Mouse (Mus musculus) cerebellum, adult 9-10 months (tissue): ENCODE results near the gene Atad3a.

ENCODE experiments used
- DNase-seq: peaks from one replicate; pipeline ENCODE4 v3.0.0; 2022

The Atad3a gene

DNA sequence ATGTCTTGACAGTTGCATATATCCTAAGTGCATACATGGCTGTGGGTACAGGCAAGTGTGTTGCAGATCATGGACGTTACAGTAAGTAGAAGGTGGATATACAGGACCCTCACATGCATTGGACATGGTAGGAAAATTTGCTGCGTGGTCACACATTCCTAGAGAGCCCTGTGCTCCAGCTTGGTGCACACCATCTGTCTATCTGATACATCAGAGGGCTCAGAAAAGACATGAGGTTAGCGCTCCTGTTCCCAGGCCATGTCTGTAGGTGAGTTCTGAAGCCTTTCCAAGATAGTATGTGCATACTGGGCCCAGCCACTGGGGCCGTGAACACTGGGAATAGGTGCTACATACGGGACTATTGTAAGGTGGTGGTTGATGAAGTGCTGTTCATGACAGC is 24.5 kb downstream of the Atad3a start:
- DNase-seq = peak; percentile 62

DNA sequence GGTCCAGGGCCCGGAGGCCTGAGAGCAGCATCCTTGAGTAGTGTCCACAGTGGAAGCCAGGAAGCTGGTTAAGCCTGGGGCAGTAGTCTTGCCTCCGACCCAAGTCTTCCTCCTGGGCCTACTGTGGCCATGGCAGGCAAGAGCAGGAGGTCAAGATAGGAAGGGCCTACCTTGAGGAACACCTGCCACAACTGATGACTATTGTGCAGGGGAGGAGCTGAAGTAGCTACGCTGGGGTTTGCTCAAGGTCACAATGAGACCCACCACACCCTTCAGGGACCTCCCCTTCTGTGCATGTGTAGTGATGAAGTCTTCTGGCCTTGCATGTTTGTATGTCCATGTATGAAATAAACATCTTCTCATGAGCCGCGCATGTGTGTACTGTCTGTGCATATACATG is 25.1 kb downstream of the Atad3a start:
- DNase-seq = no peak

DNA sequence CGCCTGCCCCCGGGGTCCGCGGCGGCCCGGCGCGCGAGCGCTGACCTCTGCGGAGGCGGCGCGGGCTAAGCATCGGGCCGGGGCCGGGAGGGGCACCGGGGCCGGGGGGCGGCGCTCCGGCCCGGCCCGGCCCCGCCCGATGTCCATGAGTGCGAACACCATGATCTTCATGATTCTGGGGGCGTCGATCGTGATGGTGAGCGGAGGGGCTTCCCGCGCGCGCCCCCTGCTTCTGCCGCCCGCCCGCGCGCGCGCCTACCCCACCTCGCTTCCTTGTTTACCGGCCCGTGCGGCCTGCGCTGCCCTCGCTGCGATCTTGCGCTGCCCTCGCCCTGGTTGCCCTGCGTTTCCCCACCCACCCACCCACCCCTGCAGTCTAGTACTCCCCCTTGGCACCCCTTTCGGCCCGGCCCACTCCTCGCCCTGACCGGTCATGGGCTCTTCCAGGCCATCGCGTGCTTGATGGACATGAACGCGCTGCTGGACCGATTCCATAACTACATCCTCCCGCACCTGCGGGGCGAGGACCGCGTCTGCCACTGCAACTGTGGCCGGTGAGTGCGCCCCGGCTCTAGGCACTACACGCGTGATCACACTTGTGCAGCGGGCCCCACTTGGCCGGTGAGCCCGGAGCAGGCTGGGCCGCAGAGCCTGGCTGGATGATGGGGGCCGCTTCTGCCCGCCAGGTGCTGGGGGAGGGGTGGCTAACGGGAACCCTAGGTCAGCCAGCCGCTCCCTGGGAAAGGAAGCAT is 25.8 kb downstream of the Atad3a start:
- peak; percentile 85 for DNase-seq

DNA sequence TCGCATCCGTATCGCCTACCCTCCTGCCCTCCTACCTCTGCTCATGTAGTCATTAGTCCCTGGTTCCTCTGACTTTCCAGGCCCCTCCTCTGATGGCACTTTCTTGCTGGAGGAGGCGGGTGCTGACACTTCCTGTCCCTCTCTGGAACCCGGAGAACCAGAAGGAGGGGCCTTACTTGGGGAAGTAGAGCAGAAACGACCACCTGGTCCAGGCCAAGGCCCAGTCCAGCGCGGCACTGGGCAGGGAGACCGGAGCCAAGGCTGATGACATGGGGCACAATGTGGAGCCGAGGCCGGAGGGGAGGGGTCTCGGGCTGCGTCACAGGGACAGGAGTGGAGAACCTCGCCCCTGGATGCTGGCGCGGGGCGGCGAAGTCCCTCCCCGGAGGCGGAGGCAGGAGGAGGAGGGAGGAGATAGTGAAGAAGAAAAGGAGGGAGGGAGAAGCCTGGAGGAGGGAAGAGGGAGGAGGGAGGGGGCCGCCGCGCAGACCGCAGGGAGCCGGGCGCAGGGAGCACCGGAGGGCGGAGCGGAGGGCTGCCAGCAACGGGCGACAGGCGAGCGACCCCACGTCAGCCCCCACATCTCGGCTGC is 26.4 kb downstream of the Atad3a start, which contains the start of gene Tmem240:
Gene Tmem240 (plus strand): TSS at position 451 of the 592 bp plus-strand sequence.
- DNase-seq = peak; percentile 97

DNA sequence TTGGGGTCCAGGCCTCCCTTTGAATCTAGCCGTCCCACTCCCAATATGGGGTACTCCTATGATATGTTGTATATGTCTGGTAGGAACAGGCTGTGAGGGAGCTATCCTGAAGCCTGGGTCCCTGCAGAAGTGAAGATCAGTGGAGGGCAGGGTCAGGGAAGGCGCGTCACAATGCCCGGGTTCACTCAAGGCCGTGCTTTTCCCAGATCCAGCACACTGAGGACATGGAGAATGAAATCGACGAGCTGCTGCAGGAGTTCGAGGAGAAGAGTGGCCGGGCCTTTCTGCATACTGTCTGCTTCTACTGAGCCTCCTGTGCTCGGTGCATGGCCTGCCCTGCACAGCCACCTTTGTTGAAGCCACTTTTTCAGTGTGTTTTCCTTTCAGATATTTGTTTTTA is 27.6 kb downstream of the Atad3a start:
- peak; percentile 33 for DNase-seq

DNA sequence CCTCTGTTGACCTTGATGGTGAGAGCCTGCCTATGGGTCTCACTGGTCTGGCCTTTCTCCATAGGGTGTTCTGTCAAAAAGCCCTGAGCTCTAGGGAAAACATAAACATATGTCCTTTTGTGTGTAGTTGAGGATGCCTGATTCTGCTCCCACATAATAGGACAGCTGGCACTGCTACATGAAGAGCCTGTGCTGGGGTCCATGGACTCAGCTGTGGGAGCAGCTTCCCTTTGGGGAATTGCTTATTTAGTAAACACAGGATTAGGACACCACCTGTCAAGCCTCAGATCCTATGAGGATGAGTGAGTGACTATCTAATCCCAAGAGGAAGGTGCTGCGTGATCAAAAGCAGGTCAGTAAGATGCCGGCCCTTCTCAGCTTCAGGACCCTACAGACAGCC is 32.9 kb downstream of the Atad3a start:
- no peak for DNase-seq

DNA sequence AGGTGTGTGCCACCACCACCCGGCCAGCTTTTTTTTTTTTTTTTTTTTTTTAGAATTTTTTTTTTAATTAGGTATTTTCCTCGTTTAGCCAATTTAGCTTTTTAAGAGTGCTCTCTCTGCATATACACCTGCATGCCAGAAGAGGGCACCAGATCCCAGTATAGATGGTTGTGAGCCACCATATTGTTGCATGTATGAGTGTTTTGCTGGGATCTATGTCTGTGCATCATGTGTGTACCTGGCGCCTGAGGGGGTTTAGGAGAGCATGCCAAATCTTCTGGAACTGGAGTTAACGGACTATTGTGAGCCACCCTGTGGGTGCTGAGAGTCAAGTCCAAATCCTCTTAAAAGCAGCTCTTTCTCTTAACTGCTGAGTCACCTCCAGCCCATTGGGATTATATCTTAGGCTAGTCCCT is 39.2 kb downstream of the Atad3a start:
- peak; percentile 76 for DNase-seq

DNA sequence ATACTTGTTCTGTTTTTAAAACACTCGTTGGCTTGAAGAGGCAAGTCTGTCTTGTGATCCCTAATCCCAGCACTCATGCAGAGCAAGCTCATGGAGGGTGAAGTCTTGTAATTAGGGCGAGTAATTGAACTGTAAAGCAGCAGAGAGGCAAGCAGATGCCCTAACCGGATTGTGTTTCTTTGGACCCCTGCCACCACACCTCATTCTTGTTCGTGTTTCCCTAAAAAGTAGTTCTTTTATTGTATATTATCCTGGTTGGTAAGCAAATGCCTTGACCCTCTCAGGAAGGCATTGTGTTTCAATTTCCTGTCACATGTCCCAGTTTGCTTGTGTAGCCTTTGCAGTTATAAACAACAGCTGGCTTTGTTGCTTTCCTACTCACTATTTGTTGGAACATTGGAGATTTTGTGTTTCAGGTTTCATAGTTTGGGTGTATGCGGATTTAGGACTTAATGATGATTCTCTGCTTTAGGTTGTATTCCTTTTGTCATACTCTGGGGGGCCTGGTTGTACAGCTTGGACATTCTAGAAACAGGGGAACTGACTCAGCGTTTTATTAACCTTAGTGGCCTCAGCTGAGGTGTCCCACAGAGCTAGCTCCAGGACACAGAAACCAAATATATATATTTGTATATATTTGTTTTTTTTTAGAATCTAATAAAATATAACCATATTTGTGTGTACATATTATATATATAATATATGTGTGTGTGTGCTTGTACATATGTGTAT is 50.2 kb downstream of the Atad3a start:
- peak; percentile 81 for DNase-seq

DNA sequence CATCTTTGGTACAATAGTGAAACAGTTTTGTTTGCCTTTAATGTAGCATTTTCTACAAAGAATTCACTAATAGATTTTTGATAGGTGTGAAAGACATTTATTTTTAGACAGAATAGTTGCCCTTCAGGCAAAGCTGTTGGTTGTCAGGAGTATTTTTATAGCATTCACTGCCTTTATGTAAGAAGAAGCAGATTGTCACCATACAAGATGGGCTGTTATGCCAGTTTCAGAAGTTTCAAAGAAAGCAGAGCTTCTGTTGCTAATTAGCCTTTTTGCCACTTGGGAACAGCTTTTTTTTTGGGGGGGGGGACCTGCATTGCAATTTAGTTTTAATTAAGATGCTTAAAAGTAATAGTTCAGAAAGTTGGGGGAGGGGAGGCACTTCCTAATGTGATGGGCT is 51.9 kb downstream of the Atad3a start:
- DNase-seq = peak; percentile 44

DNA sequence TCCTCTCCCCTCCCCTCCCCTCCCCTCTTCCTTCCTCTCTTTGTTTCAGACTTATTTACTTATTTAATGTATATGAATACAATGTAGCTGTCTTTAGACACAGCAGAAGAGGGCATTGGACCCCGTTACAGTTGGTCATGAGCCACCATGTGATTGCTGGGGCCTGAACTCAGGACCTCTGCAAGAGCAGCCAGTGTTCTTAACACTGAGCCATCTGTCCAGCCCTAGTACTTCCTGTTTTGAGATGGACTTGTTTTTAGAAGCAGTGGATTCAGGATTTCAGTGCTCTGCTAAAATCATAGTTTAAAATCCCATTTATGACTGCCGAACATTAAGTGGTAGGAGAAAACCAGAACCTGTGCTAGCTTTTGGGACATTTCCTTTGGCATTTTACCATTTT is 52.3 kb downstream of the Atad3a start:
- no peak for DNase-seq

DNA sequence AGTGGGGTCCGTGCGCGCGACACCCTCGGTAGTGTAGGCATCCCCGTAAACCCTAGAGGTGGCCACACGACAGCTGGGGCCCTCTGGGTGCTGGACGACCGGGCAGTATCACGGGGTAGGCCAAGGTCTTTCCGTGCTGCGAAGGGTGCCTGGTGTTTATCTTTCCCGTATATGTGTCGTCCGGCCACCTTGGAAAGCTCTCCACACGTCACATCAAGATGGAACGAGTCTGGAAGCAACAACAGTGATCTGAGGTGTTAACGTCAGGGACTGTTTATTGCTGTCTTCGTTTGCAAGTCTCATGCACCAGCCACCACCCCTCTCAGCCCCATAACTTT is 55.3 kb downstream of the Atad3a start:
- no peak for DNase-seq

DNA sequence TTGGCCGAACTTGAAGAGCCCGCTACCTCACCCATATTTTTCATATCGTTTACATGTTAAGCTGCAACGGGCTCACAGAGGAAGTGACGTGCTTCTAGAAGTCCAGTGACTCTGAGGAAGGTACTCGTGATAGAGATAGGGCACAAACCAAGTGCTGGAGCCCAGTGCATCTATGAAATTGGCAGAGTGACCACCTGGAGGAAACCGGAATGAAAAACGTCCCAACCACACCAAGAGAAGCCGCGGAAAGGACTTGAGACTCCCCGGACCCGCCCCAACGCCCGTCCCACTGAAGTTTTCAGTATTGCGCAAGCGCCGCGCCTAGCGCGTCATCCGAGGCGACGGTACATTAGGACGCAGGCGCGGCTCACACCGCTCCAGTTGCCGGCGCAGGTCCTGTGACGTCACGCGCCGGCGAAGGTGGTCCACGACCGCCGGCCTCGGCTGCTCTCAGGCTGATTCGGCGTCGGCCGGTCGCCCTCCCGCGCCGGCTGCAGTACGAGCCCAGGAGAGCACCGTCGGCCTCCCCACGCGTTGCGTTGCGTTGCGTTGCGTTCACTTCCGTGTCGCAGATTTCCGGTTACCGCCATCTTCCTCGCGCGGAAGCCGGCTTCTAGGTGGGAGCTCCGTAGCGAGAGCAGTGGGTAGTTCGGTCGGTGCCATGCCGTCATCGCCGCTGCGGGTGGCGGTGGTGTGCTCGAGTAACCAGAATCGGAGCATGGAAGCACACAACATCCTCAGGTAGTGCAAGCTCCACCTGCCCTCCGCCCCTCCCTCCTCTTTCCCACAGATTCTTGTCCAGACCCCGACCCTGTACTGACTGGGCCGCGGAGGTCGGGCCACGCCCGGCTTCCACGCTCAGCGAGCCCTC is 55.9 kb downstream of the Atad3a start, which contains the start of gene Ssu72:
Gene Ssu72 (plus strand): TSS at position 80 of the 871 bp plus-strand sequence.
- DNase-seq = peak; percentile 92

DNA sequence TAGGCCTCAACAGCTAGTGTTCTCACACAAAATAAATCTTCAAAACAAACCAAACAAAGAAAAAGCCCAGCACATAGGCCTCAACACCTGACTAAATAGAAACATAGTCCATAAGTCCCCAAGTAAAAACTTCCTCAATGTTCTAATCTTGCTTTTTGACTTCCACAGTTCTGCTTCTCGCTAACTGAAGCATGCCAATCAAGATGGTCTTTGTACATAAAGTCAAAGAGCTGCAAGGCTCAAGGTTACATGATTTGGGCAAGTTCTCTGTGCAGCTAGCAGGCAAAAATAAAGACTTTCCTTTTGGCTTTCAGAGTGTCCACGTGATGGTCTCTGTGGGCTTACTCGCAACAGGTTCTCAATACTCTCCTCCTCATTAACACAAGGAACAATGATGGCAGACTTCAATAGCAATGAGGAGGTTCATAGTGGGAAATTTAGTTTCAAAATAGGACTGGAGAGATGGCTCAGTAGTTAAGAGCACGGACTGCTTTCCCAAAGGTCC is 57.4 kb downstream of the Atad3a start:
- DNase-seq = no peak

DNA sequence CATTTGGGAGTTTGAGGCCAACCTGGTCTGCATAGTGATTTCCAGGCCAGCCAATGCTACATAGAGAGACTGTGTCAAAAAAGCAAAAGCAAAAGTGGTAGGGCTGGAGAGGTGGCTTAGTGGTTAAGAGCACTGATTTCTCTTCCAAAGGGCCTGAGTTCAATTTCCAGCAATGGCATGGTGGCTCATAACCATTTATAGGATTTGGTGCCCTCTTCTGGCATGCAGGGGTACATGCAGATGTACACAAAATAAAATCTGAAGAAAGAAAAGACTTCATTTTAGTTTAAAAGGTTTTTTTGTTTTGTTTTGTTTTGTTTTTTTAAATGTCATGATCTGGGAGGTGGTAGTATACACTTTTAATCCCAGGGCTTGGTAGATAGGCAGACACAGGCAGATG is 60.5 kb downstream of the Atad3a start:
- no peak for DNase-seq

DNA sequence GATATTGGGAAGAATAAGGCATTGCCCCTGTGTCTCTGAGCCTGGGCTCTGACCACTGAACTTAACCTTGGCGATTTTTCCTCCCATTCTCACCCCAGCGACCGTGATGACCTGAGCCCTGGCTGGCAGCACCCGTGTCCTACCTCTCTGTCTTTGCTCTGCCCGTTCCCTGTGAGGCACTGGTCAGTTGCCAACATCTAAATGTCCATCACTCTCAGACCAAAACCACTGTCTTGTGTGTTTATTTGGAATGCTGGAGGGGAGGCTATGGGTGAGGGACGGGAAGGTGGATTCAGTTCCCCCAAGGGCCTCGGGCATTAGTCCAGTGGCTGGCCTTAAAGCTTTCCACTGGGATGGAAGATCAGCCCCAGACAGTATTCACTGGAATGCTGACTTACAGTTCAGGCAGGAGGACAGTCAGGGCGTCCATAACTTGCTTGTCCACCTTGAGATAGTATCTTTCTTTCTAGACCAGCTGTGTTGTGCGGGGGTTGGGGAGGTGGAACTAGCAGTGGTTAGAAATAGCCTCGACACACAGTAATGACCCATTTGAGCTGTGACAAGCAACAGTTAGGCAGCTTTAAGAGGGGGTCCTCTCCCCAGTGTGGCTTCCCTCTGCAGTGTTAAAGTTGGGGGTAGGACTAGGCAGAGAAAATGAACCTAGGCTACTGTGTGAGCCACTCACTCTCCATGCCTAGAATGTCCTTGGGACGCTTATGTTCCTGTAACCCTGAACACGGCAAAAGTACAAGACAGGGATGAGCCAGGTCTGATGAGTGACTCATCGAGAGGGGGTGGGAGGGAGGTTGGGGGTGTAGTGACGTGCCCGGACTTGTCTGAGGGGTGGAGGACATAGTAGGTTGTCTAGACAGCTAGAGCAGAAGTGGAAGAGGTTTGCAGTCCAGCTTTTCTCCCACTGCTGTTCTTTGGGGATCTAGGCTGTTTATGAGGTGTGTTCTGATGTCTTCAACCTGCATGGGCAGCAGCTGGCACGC is 64.3 kb downstream of the Atad3a start:
- DNase-seq = peak; percentile 73

DNA sequence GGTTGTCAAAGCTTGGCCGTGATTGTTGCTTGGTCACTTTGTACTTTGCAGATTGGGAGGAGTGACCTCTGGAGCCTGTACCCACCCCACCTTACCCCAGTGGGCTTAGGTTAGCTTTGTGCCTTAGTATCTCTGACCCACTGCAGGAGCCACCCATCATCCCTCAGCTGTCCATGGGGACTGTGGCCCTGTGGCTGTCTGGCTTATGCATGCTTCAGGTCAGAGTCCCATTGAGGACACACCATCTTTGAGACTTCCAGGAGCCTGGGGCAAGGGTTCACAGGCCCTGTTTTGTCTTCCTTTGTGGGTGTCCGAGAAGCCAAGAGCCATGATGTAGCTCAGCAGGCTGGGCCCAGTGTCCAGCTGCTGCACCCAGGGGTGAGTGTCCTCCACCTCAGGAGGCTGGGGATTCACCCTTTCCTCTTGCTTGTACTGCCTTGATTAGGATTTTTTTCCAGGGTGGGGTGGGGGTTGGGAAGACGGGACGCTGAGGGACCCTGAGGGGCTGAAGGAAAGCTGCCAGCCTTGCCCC is 65.3 kb downstream of the Atad3a start:
- DNase-seq = peak; percentile 68

DNA sequence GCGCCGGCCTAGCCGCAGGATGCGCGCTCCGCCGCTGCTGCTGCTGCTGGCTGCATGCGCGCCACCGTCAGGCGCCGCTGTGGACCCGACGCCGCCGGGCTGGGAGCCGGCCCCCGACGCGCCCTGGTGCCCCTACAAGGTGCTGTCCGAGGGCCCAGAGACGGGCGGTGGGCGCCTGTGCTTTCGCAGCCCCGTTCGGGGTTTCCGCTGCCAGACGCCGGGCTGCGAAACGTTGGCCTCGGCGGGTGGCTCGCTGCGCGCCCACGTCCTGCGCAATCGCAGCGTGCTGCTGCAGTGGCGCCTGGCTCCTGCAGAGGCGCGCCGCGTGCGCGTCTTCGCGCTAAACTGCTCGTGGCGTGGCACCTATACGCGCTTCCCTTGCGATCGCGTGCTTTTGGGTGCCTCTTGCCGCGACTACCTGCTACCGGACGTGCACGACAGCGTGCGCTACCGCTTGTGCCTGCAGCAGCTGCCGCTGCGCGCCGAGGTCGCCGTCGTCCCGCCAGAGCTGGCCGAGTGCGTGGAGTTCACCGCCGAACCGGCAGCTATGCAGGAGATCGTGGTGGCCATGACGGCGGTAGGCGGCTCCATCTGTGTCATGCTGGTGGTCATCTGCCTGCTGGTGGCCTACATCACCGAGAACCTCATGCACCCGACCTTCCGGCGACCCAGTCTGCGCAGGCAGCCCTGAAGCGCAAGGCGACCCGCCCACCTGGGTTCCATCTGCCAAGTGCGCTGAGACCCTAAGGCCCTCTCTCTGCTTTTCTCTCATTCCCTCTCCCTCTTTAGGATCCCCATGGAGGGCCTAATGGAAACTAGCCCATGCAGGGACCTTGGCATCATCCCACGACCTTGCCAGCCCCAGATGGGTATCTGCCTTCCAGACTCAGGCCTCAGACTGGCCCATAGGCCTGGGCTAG is 66.2 kb downstream of the Atad3a start:
- peak; percentile 80 for DNase-seq

DNA sequence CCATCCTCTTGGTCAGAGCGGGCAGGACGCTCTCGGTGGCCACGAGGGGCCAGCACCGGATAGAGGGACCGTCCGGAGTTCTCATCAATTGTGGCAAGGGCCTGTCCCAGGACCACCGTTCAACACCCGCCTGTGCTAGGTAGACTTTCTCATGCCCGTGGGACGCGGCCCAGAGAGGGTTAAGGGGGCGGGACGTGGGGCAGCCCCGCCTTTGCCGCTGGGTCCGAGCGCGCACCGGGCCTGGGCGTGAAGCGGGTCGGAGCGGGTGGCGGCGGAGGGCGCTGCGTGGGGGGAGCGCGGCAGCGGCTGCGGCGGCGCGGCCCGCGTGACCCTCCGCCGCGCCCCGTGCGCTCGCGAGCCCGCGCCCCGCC is 66.8 kb downstream of the Atad3a start, which contains the start of gene Fndc10:
Gene Fndc10 (plus strand): TSS at position 232 of the 371 bp plus-strand sequence.
- DNase-seq = peak; percentile 89

DNA sequence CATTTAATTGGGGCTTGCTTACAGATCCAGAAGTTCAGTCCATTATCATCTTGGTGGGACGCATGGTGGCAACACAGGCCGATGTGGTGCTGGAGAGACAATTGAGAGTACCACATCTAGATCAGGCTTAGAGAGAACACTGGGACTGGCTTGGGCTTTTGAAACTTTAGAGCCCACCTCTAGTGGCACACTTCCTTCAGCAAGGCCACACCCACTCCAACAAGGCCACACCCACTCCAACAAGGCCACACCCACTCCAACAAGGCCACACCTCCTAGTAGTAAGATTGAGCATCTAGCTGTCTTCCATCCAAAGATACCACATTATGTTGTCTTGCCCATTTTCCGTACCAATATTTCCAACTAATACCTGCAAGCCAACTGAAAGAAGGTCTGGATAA is 68.5 kb downstream of the Atad3a start:
- DNase-seq = no peak
